Mouse (Mus musculus) brain, embryonic 14.5 days (tissue): ENCODE measurements around the gene Lrrfip2.

Experiments
- CTCF ChIP-seq: fragments of 200-500 bp; IDR thresholded peaks from 2 replicates; pipeline ENCODE4 v1.5.1; 2012; ENCODE audit warnings: inconsistent platforms, mild to moderate bottlenecking, moderate library complexity, borderline replicate concordance; ENCODE audit not compliant: insufficient read depth, insufficient read length; ENCODE audit errors: extremely low read depth
- POLR2A ChIP-seq: fragments of 200-500 bp; IDR thresholded peaks from 2 replicates; pipeline ENCODE4 v1.6.1; 2012; ENCODE audit warnings: mild to moderate bottlenecking, inconsistent platforms, borderline replicate concordance; ENCODE audit not compliant: poor library complexity, insufficient read depth, insufficient read length, severe bottlenecking; ENCODE audit errors: extremely low read depth

DNA sequence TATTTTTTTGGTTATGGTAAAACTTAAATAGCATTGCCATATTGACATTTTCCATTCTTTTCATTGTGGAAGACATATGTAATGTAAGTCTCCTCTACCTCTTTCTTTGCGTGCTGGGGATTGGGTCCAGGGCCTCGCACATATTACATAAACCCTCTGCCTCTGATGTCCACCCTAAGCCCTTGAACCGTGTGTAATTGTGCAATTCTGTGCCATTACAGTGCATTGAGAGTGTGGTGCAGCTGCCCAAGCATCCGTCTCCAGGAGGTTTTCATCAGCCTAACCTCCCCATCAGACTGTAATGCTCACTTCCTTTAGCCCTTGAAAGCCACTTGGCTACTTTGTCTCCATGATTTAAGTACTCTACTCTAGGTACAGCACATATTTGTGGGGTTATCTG is 7.0 kb downstream of the Lrrfip2 start:
- no peak for TF ChIP-seq CTCF
- no peak for TF ChIP-seq POLR2A
